In genomic region chr6:107529911-107530431, GRCm38 (mm10) we compare ENCODE assay signal across 8 mouse cellular contexts. TPM values are rescaled to one million over a fixed set of nuclear protein-coding genes. Genes with fewer than 3 reads are reported as not detected.
DNase-seq lines count a peak whose midpoint lies in the region; ATAC-seq and TF ChIP-seq lines count a peak whose summit lies in the region.

No protein-coding gene starts in this region.

- H3K4me1 ChIP-seq in kidney, adult 2 months (ENCODE audit: control insufficient read depth, insufficient read depth, low read length) = no peaks in the 10 kb centered on the region
- peaks cover 26% of the 10 kb centered on the region for H3K4me1 ChIP-seq in kidney, embryonic 15.5 days
- no peaks in the 10 kb centered on the region for H3K4me1 ChIP-seq in liver, embryonic 11.5 days (replicated peaks; ENCODE audit: control insufficient read depth, insufficient read depth, low read length)

- peak; percentile 8 for DNase-seq in kidney, adult 2 months
- DNase-seq in kidney, adult 11 months = no peak
- DNase-seq in cerebellum, adult 9-10 months = peak; percentile 75
- peak; percentile 40 for DNase-seq in liver, embryonic 11.5 days (ENCODE audit: low spot score)
- DNase-seq in right cerebral cortex, adult 18-20 months = peak; percentile 76
- no peak for DNase-seq in thymus, postnatal 14 days

- ATAC-seq in frontal cortex, adult (ENCODE audit: low TSS enrichment) = peak; percentile 86
- peak; percentile 81 for ATAC-seq in kidney, embryonic 15.5 days (replicated peaks; ENCODE audit: low FRiP score)
- 0 out of 2 replicates have a peak, but pooled peaks have one; percentile 56 for ATAC-seq in liver, embryonic 11.5 days (replicated peaks; ENCODE audit: low FRiP score)

- H3K4me3 ChIP-seq in kidney, adult 2 months (ENCODE audit: insufficient read depth, low read depth, low read length) = peak overlapping the region; percentile 45
- H3K4me3 ChIP-seq in kidney, embryonic 15.5 days (replicated peaks) = peak overlapping the region; percentile 66
- peak overlapping the region; percentile 53 for H3K4me3 ChIP-seq in liver, embryonic 11.5 days (ENCODE audit: low read depth, low read length)

- H3K36me3 ChIP-seq in kidney, adult 2 months (ENCODE audit: control insufficient read depth, insufficient read depth, low read length) = no peaks in the 10 kb centered on the region
- H3K36me3 ChIP-seq in kidney, embryonic 15.5 days = no peaks in the 10 kb centered on the region
- no peaks in the 10 kb centered on the region for H3K36me3 ChIP-seq in liver, embryonic 11.5 days (ENCODE audit: control insufficient read depth, insufficient read depth, low read length)

- no peak for TF ChIP-seq CTCF in kidney, adult 2 months (conservative IDR thresholded peaks at IDR 0.05; ENCODE audit: insufficient read depth, insufficient read length, low read depth, low read length)

- no peaks in the 10 kb centered on the region for H3K9me3 ChIP-seq in kidney, embryonic 15.5 days (replicated peaks)
- H3K9me3 ChIP-seq in liver, embryonic 11.5 days (ENCODE audit: control insufficient read depth, low read length) = no peaks in the 10 kb centered on the region

- no peak for TF ChIP-seq POLR2A in kidney, adult 2 months (IDR thresholded peaks at IDR 0.05; ENCODE audit: low read depth, low read length)

- WGBS in kidney, adult 2 months = under 1% methylated on average over 34 of the region's 34 CpGs
- WGBS in kidney, embryonic 15.5 days = under 1% methylated on average over 33 of the region's 34 CpGs
- 2% methylated on average over 27 of the region's 34 CpGs for WGBS in liver, embryonic 11.5 days

- H3K4me2 ChIP-seq in kidney, embryonic 15.5 days = peak overlapping the region; percentile 99
- peak overlapping the region; percentile 82 for H3K4me2 ChIP-seq in liver, embryonic 11.5 days

- peak overlapping the region; percentile 43 for H3K9ac ChIP-seq in kidney, embryonic 15.5 days
- H3K9ac ChIP-seq in liver, embryonic 11.5 days (ENCODE audit: low read depth, low read length) = no peak overlapping the region

- no peak overlapping the region for H3K27ac ChIP-seq in kidney, adult 2 months (ENCODE audit: insufficient read depth, low read depth, low read length)
- no peak overlapping the region for H3K27ac ChIP-seq in kidney, embryonic 15.5 days
- no peak overlapping the region for H3K27ac ChIP-seq in liver, embryonic 11.5 days (ENCODE audit: low read depth, low read length)

- no peaks in the 10 kb centered on the region; the same call in 1 of the 2 replicates for H3K27me3 ChIP-seq in kidney, adult 2 months (replicated peaks; ENCODE audit: control insufficient read depth, insufficient read depth, low read length)
- H3K27me3 ChIP-seq in kidney, embryonic 15.5 days = peaks cover 28% of the 10 kb centered on the region
- peaks cover 35% of the 10 kb centered on the region for H3K27me3 ChIP-seq in liver, embryonic 11.5 days (replicated peaks; ENCODE audit: control insufficient read depth, insufficient read depth, low read length)

RNA-seq across cellular contexts. Expression of gene Lrrn1, which starts 0.4 kb away (rescaled TPM):
- 5.7 and 6.9 TPM in 2 replicates for polyA plus RNA-seq in kidney, adult 2 months (2012; rRNA removed)
- polyA plus RNA-seq in kidney, embryonic 15.5 days (2015; fragmentation: Nextera tagmentation; extraction: Ambion mirVana) = 10.5 and 11.5 TPM in 2 replicates
- 5.0 and 6.0 TPM in 2 replicates for polyA plus RNA-seq in liver, embryonic 11.5 days (2014; fragmentation: Nextera tagmentation; extraction: Ambion mirVana)

Comparison
In these comparisons a context has a peak if more than half of its experiments do, and no peak if none do; other contexts are left out.
1. DNase-seq: peak in kidney, adult 2 months (single experiment), cerebellum, adult 9-10 months (single experiment), liver, embryonic 11.5 days (single experiment) and right cerebral cortex, adult 18-20 months (single experiment); none in kidney, adult 11 months (single experiment) and thymus, postnatal 14 days (single experiment).
2. Peak in every context shown above with its lines, with median percentiles within 50 percentile points of each other: H3K4me3 ChIP-seq and ATAC-seq.